Mouse (Mus musculus) liver, embryonic 18 days (tissue): ENCODE measurements around the gene Ackr1. TPM values are rescaled to one million over a fixed set of nuclear protein-coding genes. Genes with fewer than 3 reads are reported as not detected.

Experiments
- polyA plus RNA-seq: library from polyadenylated mRNA; depleted of rRNA; stranded (reverse); fragments of >200 nt; gene quantifications from 2 replicates; pipeline ENCODE4 v1.2.3, GENCODE M21; 2012; rRNA removed

The Ackr1 gene
- 23.9 and 24.7 TPM in 2 replicates for polyA plus RNA-seq

DNA sequence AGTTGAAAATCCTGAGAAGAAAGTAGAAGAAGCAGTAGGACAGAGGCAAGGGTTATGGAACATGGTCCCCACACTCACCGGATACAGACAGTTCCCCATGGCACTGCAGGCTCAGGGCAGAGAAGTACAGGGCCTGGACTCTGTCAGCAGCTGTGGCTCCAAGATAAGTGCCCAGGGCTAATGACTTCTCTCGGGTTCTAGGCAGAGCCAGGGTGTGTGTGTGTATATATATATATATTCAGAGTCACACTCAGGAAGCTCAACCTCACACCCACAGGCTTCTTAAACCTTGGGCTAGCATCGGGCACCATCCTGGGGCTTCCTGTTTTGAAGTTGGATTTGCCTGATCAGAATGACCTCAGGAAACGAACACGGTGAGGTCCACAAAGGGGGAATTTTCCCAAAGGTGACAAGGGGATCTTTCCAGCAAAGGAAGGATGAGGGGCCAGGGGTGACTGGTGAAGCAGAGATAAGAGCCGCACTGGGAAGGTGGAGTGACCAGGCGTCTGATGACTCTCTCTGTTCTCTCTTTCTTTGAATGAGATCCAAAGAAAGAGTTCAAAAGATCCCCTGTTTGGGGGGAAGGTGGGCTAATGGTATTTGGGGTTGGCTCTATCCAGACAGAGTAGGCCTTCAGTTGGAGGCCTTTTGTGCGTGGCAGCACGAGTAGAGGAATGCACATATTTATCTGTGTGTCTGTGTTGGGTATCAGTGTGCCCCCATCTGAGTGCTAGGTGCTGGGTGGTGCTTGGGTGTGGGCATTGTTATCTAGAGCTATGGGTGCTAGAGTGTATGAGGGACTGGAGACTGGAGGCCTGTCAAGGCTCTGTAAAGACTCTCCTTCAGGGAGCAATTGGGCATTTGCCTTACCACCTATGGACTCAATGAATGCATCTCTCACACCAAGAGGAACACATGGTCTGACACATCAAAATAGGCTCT is at the start of gene Ackr1:
TSS of gene Ackr1 (minus strand) at position 439 of the 942 bp plus-strand sequence.

DNA sequence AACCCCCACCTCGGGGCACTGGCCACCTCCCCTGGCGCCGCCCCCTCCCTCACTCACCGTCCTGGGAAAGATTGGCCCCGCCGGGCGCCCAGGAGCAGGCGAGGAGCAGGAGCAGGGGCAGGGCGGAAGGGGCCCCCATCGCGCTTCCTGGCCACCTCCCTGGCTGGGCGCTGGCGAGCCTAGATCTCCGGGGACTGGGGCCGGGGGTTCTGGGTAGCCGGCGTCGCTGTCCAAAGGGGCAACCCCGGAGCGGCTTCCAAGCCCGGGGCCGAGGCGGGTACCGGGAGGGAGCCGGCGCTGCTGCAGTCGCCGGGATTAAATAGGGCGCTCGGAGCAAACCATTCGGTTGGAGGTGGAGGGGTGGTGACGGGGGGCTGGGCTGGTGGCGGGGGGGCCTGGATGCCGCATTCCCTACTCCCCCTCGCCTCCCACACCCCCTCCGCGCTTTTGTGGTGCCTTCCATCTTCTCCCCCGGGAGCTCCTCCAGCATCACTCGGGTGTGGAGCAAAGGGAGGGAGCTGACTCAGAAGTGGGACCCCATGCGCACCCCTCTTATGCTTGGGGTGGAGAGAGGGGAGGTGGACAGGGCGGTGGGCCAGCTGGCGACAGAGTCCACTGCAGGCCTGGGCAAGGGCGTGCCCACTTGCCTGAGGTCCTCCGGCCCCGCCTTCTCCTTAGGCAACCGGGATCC is 34.0 kb upstream of the Ackr1 start, which contains the start of gene Cadm3:
TSS of gene Cadm3 (minus strand) at position 340 of the 691 bp plus-strand sequence.

DNA sequence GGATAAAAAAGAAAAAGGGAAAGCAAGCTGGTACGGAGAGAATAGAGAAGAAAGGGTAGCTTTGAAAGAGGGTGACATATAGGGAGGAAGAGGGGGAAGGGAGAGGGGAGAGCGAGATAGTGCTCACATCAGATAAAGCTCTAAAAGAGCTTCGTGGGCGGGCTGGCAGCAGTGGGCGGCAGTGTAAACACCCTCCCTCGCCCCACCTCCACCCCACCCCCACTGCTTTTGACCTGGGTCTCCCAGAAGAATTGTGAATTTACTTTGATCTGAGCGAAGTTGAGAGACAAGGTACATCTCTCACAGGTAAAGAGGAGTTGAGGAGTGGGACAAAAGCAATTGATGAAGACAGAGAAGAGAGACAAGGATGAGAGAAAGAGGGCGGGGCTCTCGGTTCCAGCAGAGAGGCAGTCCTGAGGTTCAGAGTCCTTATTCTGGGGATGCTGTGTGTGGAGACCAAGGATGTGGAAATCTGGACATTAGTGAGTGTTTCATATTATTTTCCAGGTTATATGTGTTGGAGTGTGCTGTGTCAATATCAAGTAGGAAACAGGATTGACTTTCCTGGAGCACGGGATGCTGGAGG is 16.9 kb upstream of the Ackr1 start, which contains the start of gene Aim2:
TSS of gene Aim2 (plus strand) at position 508 of the 586 bp plus-strand sequence.

Other genes with a start within 250 kb of the Ackr1 start
- gene Olfr1408, start 196.4 kb downstream of the Ackr1 start, polyA plus RNA-seq = not detected in 2 replicates
- gene Olfr1406, start 143.1 kb downstream of the Ackr1 start, polyA plus RNA-seq = not detected in 2 replicates
- gene Olfr218, start 135.9 kb downstream of the Ackr1 start, polyA plus RNA-seq = not detected in 2 replicates
- not detected in 2 replicates for gene Olfr1404, start 121.4 kb downstream of the Ackr1 start, polyA plus RNA-seq
- gene Fcer1a, start 106.5 kb downstream of the Ackr1 start, polyA plus RNA-seq = 0.04 TPM in 1 of 2 replicates, not detected in the other
- not detected in 2 replicates for gene Olfr418, start 67.7 kb downstream of the Ackr1 start, polyA plus RNA-seq
- not detected in 2 replicates for gene Mptx2, start 56.0 kb downstream of the Ackr1 start, polyA plus RNA-seq
- 5.5 TPM in 2 replicates for gene Aim2, start 17.1 kb upstream of the Ackr1 start, polyA plus RNA-seq
- gene Cadm3, start 33.9 kb upstream of the Ackr1 start, polyA plus RNA-seq = 0.43 and 0.46 TPM in 2 replicates
- 2.0 and 3.0 TPM in 2 replicates for gene Ifi206, start 157.3 kb upstream of the Ackr1 start, polyA plus RNA-seq
- 0.20 and 0.40 TPM in 2 replicates for gene Ifi214, start 202.2 kb upstream of the Ackr1 start, polyA plus RNA-seq